Mouse (Mus musculus) G1E (cell line): ENCODE measurements around the gene Gabre. TPM values are rescaled to one million over a fixed set of nuclear protein-coding genes. Genes with fewer than 3 reads are reported as not detected.

Experiments
- ATAC-seq: 2 replicates; pipeline ENCODE4 v1.8.0; 2016; ENCODE audit warnings: mild to moderate bottlenecking; ENCODE audit not compliant: insufficient number of reproducible peaks, poor library complexity, low FRiP score, severe bottlenecking; ENCODE audit errors: extremely low read depth
- DNase-seq: peaks from one replicate; pipeline ENCODE4 v3.0.0; 2012; ENCODE audit warnings: low spot score
- H3K27me3 ChIP-seq: 2 replicates; pipeline ENCODE4 v1.6.1; 2012; ENCODE audit warnings: mild to moderate bottlenecking, low read length, inconsistent platforms; ENCODE audit not compliant: insufficient read depth
- H3K36me3 ChIP-seq: replicated peaks from 2 replicates; pipeline ENCODE3; 2012; ENCODE audit warnings: mild to moderate bottlenecking, inconsistent platforms
- H3K4me1 ChIP-seq: 2 replicates; pipeline ENCODE4 v1.6.1; 2012; ENCODE audit warnings: low read depth, low read length, inconsistent platforms, mixed read lengths; ENCODE audit not compliant: insufficient read depth
- H3K4me3 ChIP-seq: 2 replicates; pipeline ENCODE4 v1.5.1; 2012; ENCODE audit warnings: low read depth, mild to moderate bottlenecking, inconsistent platforms, low read length, moderate library complexity, mixed read lengths
- H3K9me3 ChIP-seq: replicated peaks from 2 replicates; pipeline ENCODE4 v1.6.1; 2012; ENCODE audit warnings: inconsistent platforms
- CTCF ChIP-seq: IDR thresholded peaks from 2 replicates; pipeline ENCODE4 v1.5.1; 2012; ENCODE audit warnings: low read depth, low read length, inconsistent platforms, mixed read lengths
- GATA1 ChIP-seq: IDR thresholded peaks from 2 replicates; pipeline ENCODE4 v1.6.1; 2012; ENCODE audit warnings: borderline replicate concordance, low read length, inconsistent platforms, mixed read lengths
- GATA2 ChIP-seq: IDR thresholded peaks from 2 replicates; pipeline ENCODE4 v1.6.1; 2012; ENCODE audit warnings: low read depth, low read length, inconsistent platforms, borderline replicate concordance
- POLR2AphosphoS5 ChIP-seq: IDR thresholded peaks from 2 replicates; pipeline ENCODE4 v1.6.1; 2012; ENCODE audit warnings: low read depth, low read length, inconsistent platforms; ENCODE audit not compliant: insufficient replicate concordance
- TAL1 ChIP-seq: conservative IDR thresholded peaks from 2 replicates; pipeline ENCODE4 v1.6.1; 2012; ENCODE audit warnings: low read depth, low read length, inconsistent platforms, mixed read lengths
- polyA plus RNA-seq: library from polyadenylated mRNA; stranded (reverse); fragments of >175 nt; gene quantifications from 2 replicates; pipeline ENCODE4 v1.2.3, GENCODE M21; 2012
- total RNA-seq, 2 experiments: library from RNA; stranded (forward) in 1 of 2; stranded (reverse) in 1 of 2; fragments of 200-1000 nt in 1 of 2; fragments of >200 nt in 1 of 2; fragmentation: Nextera tagmentation in 1 of 2; gene quantifications; 2 replicates each; pipeline ENCODE4 v1.2.3; 2014 to 2017

The Gabre gene
- not detected in 2 replicates for total RNA-seq (2014; fragmentation: Nextera tagmentation)
- total RNA-seq (2017), result 0.06 TPM in 1 of 2 replicates, not detected in the other
- not detected in 2 replicates for polyA plus RNA-seq

DNA sequence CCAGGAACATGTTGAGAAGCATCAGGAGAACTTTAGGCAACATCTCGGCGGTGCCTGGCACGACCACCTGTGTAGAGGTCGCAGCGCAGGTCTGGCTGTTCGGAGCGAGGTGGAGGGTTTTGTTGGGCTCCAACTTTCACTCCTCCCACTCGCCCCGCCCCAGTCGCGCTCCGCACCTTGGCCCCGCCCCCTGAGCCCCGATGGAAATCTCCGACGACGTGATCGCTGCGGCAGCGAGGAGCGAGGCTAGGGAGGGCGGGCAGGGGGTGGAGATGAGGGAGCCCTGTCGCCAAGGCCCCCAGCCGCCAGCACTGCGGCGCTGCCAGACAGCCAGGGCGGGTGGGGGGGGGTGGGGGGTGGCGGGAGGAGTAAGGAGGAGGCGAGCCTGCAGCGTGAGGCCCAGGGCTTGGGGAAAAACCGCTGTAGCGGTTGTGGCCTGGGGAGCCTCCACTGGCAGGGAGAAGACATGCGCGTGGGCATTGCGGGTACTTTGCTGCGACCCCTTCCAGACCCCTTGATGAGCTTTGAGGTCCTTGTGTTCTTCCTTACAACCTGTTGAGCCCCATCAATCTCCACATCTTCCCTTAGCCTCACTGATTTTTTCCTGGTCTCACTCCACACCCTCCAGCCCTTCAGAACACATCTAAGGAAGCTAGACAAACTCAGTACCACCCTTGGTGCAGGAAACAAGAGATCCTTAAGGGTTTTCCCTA lies at the start of gene Gabre:
Gene Gabre, minus strand, starts transcription at position 145 of the 713 bp plus-strand sequence.
- Histone ChIP-seq H3K36me3 (no peaks in the 10 kb centered on the region), H3K9me3 (no peaks in the 10 kb centered on the region), H3K27me3 (no peaks in the 10 kb centered on the region), H3K4me1 (no peaks in the 10 kb centered on the region), H3K4me3 (no peak within 1 kb of the TSS)
- TF ChIP-seq GATA1, result no peak
- no peak for TF ChIP-seq TAL1
- no peak for DNase-seq
- no peak for ATAC-seq

DNA sequence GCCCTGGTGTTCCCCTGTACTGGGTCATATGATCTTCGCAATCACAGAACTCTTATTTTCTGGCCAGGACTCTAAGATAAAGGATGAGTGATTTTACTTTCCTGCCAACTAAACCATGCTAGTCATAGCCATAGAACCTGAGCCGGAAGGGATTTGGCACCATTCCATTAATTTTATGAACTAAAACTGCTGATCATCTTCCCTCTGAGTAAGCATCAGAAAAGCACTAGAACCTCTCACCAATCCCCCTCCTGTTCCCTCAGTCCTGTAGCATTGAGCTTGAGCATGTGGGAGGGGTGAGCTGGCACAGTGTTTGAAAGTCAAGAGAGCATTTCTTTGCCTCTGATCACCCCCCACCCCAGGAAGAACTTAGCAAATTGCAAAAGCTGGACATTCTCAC lies 23.2 kb upstream of the Gabre start:
- Histone ChIP-seq H3K4me1 (no peaks in the 10 kb centered on the region), H3K9me3 (no peaks in the 10 kb centered on the region), H3K4me3 (no peak overlapping the region), H3K36me3 (no peaks in the 10 kb centered on the region), H3K27me3 (no peaks in the 10 kb centered on the region)
- no peak for TF ChIP-seq GATA1
- TF ChIP-seq CTCF, result no peak
- no peak for TF ChIP-seq POLR2AphosphoS5
- TF ChIP-seq GATA2, result no peak
- TF ChIP-seq TAL1, result no peak
- ATAC-seq, result no peak
- no peak for DNase-seq

GRCm38 (mm10) chrX:72275372-72275663 lies 715 bp upstream of the Gabre start:
- H3K4me1 ChIP-seq, result no peaks in the 10 kb centered on the region

DNA sequence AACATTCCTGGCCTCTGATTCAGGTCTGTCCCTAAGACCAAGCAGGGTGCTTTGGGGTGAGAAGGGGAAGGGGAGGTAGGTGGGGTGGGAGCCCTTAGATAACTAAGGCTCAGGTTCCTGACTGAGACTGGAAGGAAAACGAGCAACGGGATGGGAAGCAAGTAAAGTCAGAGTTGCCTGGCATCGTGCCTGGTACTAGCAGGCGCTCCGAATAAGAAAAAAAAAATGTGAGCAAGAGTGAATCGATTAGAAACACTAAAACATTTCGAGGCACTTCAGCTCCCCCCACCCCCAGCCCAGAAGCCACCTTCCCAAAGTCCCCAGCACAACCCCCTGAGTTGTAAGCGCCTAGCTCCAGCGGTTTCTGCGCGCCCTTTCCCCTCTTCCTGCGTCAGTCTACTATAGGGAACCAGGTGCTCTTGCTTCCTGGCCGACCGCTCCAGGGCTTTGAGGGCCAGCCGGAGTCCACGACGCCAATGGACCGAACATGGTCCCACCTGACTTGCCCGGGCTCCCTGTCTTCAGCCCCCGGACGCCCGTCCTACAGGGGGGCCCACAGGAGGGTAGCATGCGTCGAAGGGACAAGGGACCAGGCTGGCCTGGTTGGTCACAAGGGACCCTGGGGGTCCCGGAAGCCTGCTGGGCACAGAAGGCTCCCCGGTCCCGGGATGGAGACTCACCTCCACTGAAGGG lies 491 bp downstream of the Gabre start:
- no peak overlapping the region for H3K4me3 ChIP-seq
- TF ChIP-seq GATA1, result no peak
- no peak for TF ChIP-seq GATA2
- TF ChIP-seq CTCF, result no peak
- no peak for TF ChIP-seq TAL1
- TF ChIP-seq POLR2AphosphoS5, result no peak

More at GRCm38 (mm10) chrX:72275372-72275663, 715 bp upstream of the Gabre start:
- Histone ChIP-seq H3K4me3 (no peak overlapping the region), H3K36me3 (no peaks in the 10 kb centered on the region), H3K27me3 (no peaks in the 10 kb centered on the region), H3K9me3 (no peaks in the 10 kb centered on the region)
- no peak for DNase-seq
- no peak for ATAC-seq
- TF ChIP-seq GATA1 (no peak), TAL1 (no peak), GATA2 (no peak), POLR2AphosphoS5 (no peak)

GRCm38 (mm10) chrX:72270637-72271036 lies 4.0 kb downstream of the Gabre start:
- Histone ChIP-seq H3K4me3 (no peak overlapping the region), H3K27me3 (no peaks in the 10 kb centered on the region), H3K9me3 (no peaks in the 10 kb centered on the region), H3K4me1 (no peaks in the 10 kb centered on the region), H3K36me3 (no peaks in the 10 kb centered on the region)
- DNase-seq (no peak), ATAC-seq (no peak)
- no peak for TF ChIP-seq CTCF

More for the DNA sequence above, 491 bp downstream of the Gabre start:
- DNase-seq, result no peak
- no peaks in the 10 kb centered on the region for H3K9me3 ChIP-seq
- H3K36me3 ChIP-seq, result no peaks in the 10 kb centered on the region
- H3K27me3 ChIP-seq, result no peaks in the 10 kb centered on the region
- no peak for ATAC-seq
- H3K4me1 ChIP-seq, result no peaks in the 10 kb centered on the region

- TF ChIP-seq POLR2AphosphoS5 (no peak), TAL1 (no peak), GATA1 (no peak), GATA2 (no peak), CTCF (no peak)
- no peaks in the 10 kb centered on the region for H3K36me3 ChIP-seq
- no peak within 1 kb of the TSS for H3K4me3 ChIP-seq
- no peak for DNase-seq
- ATAC-seq, result no peak
- H3K4me1 ChIP-seq, result no peaks in the 10 kb centered on the region
- no peaks in the 10 kb centered on the region for H3K27me3 ChIP-seq
- no peaks in the 10 kb centered on the region for H3K9me3 ChIP-seq
These were observed 52.9 kb downstream of the Gabre start, which contains the start of gene Magea4 for GRCm38 (mm10) chrX:72221717-72222116. Magea4 (plus strand) TSS chrX:72222017.

Other genes starting within 250 kb of the Gabre start
- gene Magea4, start 52.8 kb downstream of the Gabre start, total RNA-seq (2014; fragmentation: Nextera tagmentation), result not detected in 2 replicates
- gene Magea4, start 52.8 kb downstream of the Gabre start, total RNA-seq (2017), result not detected in 2 replicates
- not detected in 2 replicates for gene Magea4, start 52.8 kb downstream of the Gabre start, polyA plus RNA-seq
- not detected in 2 replicates for gene Magea10, start 112.1 kb upstream of the Gabre start, total RNA-seq (2014; fragmentation: Nextera tagmentation)
- gene Magea10, start 112.1 kb upstream of the Gabre start, total RNA-seq (2017), result 0.05 TPM in 1 of 2 replicates, not detected in the other
- not detected in 2 replicates for gene Magea10, start 112.1 kb upstream of the Gabre start, polyA plus RNA-seq